Comparison of ENCODE assay signal across 9 mouse cellular contexts in genomic region chr6:120302755-120303316, GRCm38 (mm10). TPM values are rescaled to one million over a fixed set of nuclear protein-coding genes. Genes with fewer than 3 reads are reported as not detected.
DNase-seq lines count a peak whose midpoint lies in the region; ATAC-seq lines count a peak whose summit lies in the region.
"Had no signal": no experiment of that assay in that cellular context is flagged by ENCODE, and none has a peak within 500 bp of the region (broad histone marks: within the 10 kb centered on the region; RNA-seq: fewer than 3 reads in every experiment).

No protein-coding gene starts in this region.

- no peak for ATAC-seq in cerebellum, adult (ENCODE audit: insufficient number of reproducible peaks, low FRiP score, low TSS enrichment)
- no peak for ATAC-seq in forebrain, embryonic 12.5 days (ENCODE audit: low FRiP score)
- no peak for ATAC-seq in intestine, embryonic 15.5 days
- ATAC-seq in neural tube, embryonic 14.5 days (ENCODE audit: low read depth), result no peak

- WGBS in forebrain, embryonic 12.5 days, result 30% methylated on average over 16 of the region's 16 CpGs
- 21% methylated on average over 16 of the region's 16 CpGs for WGBS in intestine, embryonic 15.5 days
- 30% methylated on average over 16 of the region's 16 CpGs for WGBS in neural tube, embryonic 14.5 days

- H3K4me3 ChIP-seq in forebrain, embryonic 12.5 days (replicated peaks), result 0 out of 2 replicates have a peak overlapping the region, but pooled peaks have one; percentile 8
- H3K4me3 ChIP-seq in intestine, embryonic 15.5 days (replicated peaks), result no peak overlapping the region
- H3K4me3 ChIP-seq in neural tube, embryonic 14.5 days (ENCODE audit: low read depth, low read length), result no peak overlapping the region

- H3K36me3 ChIP-seq in forebrain, embryonic 12.5 days (replicated peaks), result no peaks in the 10 kb centered on the region
- no peaks in the 10 kb centered on the region for H3K36me3 ChIP-seq in intestine, embryonic 15.5 days
- H3K36me3 ChIP-seq in neural tube, embryonic 14.5 days (ENCODE audit: control insufficient read depth, insufficient read depth, low read length), result no peaks in the 10 kb centered on the region

- H3K9ac ChIP-seq in forebrain, embryonic 12.5 days, result no peak overlapping the region
- no peak overlapping the region for H3K9ac ChIP-seq in intestine, embryonic 15.5 days
- no peak overlapping the region for H3K9ac ChIP-seq in neural tube, embryonic 14.5 days (replicated peaks; ENCODE audit: low read depth, low read length)

- H3K9me3 ChIP-seq in forebrain, embryonic 12.5 days, result no peaks in the 10 kb centered on the region
- H3K9me3 ChIP-seq in intestine, embryonic 15.5 days, result no peaks in the 10 kb centered on the region
- H3K9me3 ChIP-seq in neural tube, embryonic 14.5 days (ENCODE audit: control insufficient read depth, low read length), result no peaks in the 10 kb centered on the region

- peak overlapping the region; percentile 32 for H3K4me2 ChIP-seq in forebrain, embryonic 12.5 days
- peak overlapping the region; percentile 36 for H3K4me2 ChIP-seq in intestine, embryonic 15.5 days (replicated peaks)
- H3K4me2 ChIP-seq in neural tube, embryonic 14.5 days (ENCODE audit: low read depth, low read length), result peak overlapping the region; percentile 24

- peak; percentile 47 to 59 for DNase-seq in cerebellum, postnatal 10 days
- peak; percentile 9 for DNase-seq in 3T3-L1 (ENCODE audit: low read depth, low spot score)
- DNase-seq in adrenal gland, adult 18-20 months (ENCODE audit: low spot score in 2 of 2), result no peak
- DNase-seq in spleen, adult 12 weeks (ENCODE audit: low spot score), result no peak

- 0 out of 2 replicates have a peak, but pooled peaks cover 4% of the 10 kb centered on the region for H3K4me1 ChIP-seq in forebrain, embryonic 12.5 days
- no peaks in the 10 kb centered on the region for H3K4me1 ChIP-seq in intestine, embryonic 15.5 days (replicated peaks)
- no peaks in the 10 kb centered on the region for H3K4me1 ChIP-seq in neural tube, embryonic 14.5 days (ENCODE audit: control insufficient read depth, insufficient read depth, low read length)

- H3K27ac ChIP-seq in forebrain, embryonic 12.5 days, result no peak overlapping the region
- H3K27ac ChIP-seq in intestine, embryonic 15.5 days, result no peak overlapping the region
- H3K27ac ChIP-seq in neural tube, embryonic 14.5 days (ENCODE audit: low read depth, low read length), result no peak overlapping the region

- no peaks in the 10 kb centered on the region for H3K27me3 ChIP-seq in forebrain, embryonic 12.5 days
- H3K27me3 ChIP-seq in intestine, embryonic 15.5 days (replicated peaks), result no peaks in the 10 kb centered on the region
- H3K27me3 ChIP-seq in neural tube, embryonic 14.5 days (ENCODE audit: control insufficient read depth, insufficient read depth, low read length), result no peaks in the 10 kb centered on the region

RNA-seq across cellular contexts. Expression of gene B4galnt3, which starts 8.5 kb away (rescaled TPM):
- 0.22 and 0.41 TPM in 2 replicates for polyA plus RNA-seq in forebrain, embryonic 12.5 days (2016; fragmentation: Nextera tagmentation; extraction: Ambion mirVana)
- 1.4 and 1.6 TPM in 2 replicates for polyA plus RNA-seq in intestine, embryonic 15.5 days (2015; fragmentation: Nextera tagmentation; extraction: Ambion mirVana)
- polyA plus RNA-seq in neural tube, embryonic 14.5 days (2014; fragmentation: Nextera tagmentation; extraction: Ambion mirVana), result 0.09 TPM in 2 replicates
- total RNA-seq in adrenal gland, adult 18-20 months (2021), result 1 to 10 TPM; 5.6 to 6.6 TPM

RNA-seq across cellular contexts. Expression of gene D330020A13Rik, which starts 8.7 kb away (rescaled TPM):
- polyA plus RNA-seq in forebrain, embryonic 12.5 days (2016; fragmentation: Nextera tagmentation; extraction: Ambion mirVana), result 0.28 TPM in 1 of 2 replicates, not detected in the other
- polyA plus RNA-seq in intestine, embryonic 15.5 days (2015; fragmentation: Nextera tagmentation; extraction: Ambion mirVana), result 0.40 TPM in 2 replicates
- not detected in 2 replicates for polyA plus RNA-seq in neural tube, embryonic 14.5 days (2014; fragmentation: Nextera tagmentation; extraction: Ambion mirVana)
- total RNA-seq in adrenal gland, adult 18-20 months (2021), result under 1 TPM in 1 of 2 experiments, not detected in 1; 0.40 TPM
- total RNA-seq: left cerebral cortex, postnatal 10 days had no signal

Comparison
In these comparisons a context has a peak if more than half of its experiments do, and no peak if none do; other contexts are left out.
1. DNase-seq: peak in cerebellum, postnatal 10 days (2 of 2) and 3T3-L1 (single experiment); none in adrenal gland, adult 18-20 months (0 of 2) and spleen, adult 12 weeks (single experiment).
2. Peak in every context shown above with its lines, with median percentiles within 50 percentile points of each other: H3K4me2 ChIP-seq.